Mouse (Mus musculus) yolk sac, embryonic 10.5 days (tissue): ENCODE measurements around the gene Tmem9b.

ENCODE experiments used
- DNase-seq: peaks from one replicate; pipeline ENCODE4 v3.0.0-alpha.2; 2017; ENCODE audit warnings: low spot score

The Tmem9b gene

GRCm38 (mm10) chr7:109752008-109752925 lies at the start of gene Tmem9b:
Gene Tmem9b, minus strand, starts transcription at chr7:109752875.
- DNase-seq, result peak; percentile 87

GRCm38 (mm10) chr7:109800626-109801025 lies 48.0 kb upstream of the Tmem9b start:
- DNase-seq, result no peak

- no peak for DNase-seq
Measured at GRCm38 (mm10) chr7:109799168-109799567, 46.5 kb upstream of the Tmem9b start.

DNA sequence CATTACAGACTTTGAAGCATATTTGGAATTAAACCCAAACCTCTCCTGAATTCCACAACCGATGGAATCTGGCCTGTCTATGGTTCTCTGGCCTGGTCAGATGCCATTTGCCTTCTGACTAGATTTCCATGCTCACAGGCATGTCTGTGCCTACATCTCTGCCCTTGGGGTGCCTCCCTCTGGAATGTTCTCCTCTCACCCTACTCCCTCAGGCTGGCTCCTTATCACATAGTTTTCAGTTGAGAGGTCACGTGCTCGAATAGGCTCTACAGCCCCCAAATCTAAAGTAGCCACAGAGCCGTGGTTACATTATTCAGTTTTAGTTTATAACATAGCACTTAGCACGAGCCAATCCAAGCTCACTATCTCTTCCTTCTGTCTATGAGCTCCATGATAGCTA lies 42.9 kb upstream of the Tmem9b start:
- no peak for DNase-seq

DNA sequence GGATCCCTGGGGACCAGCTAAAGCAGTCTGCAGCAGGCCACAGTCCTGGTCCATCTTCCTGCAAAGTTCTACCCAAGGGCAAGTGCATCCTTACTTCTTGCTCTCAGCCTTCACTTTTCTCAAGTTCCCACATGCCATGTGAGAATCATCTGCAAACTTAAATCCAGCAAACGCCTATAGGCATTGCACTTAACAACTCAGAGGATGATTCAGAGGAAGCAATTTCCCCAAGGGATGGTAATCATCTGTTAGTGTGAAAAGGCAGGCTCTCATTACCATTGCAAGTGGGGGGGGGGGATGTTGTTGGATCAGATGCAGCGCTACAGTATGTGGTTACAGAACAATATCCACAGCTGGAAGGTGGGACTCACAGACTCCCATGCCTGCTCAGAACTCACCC lies 41.9 kb upstream of the Tmem9b start:
- DNase-seq, result no peak

- peak; percentile 31 for DNase-seq
Measured at GRCm38 (mm10) chr7:109792759-109793158, 40.1 kb upstream of the Tmem9b start.

DNA sequence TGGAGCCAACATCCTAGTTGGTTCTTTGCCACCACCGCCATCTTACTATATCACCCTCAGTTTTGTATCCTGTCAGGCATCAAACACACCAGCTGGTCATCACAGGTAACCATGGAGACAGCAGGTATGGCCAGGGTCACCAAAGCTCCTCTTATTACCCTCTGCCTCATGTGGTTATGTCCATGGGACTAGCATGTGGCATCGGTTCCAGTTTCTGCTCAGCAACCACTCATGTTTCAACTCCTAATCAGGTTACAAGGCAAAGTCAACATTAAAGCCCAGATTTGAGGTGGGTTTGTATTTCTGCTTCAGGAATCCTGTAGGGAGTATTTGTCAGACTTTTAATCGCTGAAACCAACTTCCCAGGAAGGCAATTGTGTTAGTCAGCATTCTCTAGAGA lies 38.1 kb upstream of the Tmem9b start:
- DNase-seq, result no peak

- DNase-seq, result no peak
Measured at GRCm38 (mm10) chr7:109787860-109788259, 35.2 kb upstream of the Tmem9b start.

GRCm38 (mm10) chr7:109783281-109783680 lies 30.6 kb upstream of the Tmem9b start:
- DNase-seq, result no peak

- DNase-seq, result peak; percentile 85
Measured at GRCm38 (mm10) chr7:109781470-109782203, 29.0 kb upstream of the Tmem9b start, which contains the start of gene Nrip3. Gene Nrip3, minus strand, starts transcription at chr7:109782025.

- DNase-seq, result no peak
Measured at GRCm38 (mm10) chr7:109781087-109781469, 28.4 kb upstream of the Tmem9b start.

GRCm38 (mm10) chr7:109772251-109772650 lies 19.6 kb upstream of the Tmem9b start:
- DNase-seq, result no peak

GRCm38 (mm10) chr7:109768699-109769383 lies 16.2 kb upstream of the Tmem9b start:
- DNase-seq, result no peak

DNA sequence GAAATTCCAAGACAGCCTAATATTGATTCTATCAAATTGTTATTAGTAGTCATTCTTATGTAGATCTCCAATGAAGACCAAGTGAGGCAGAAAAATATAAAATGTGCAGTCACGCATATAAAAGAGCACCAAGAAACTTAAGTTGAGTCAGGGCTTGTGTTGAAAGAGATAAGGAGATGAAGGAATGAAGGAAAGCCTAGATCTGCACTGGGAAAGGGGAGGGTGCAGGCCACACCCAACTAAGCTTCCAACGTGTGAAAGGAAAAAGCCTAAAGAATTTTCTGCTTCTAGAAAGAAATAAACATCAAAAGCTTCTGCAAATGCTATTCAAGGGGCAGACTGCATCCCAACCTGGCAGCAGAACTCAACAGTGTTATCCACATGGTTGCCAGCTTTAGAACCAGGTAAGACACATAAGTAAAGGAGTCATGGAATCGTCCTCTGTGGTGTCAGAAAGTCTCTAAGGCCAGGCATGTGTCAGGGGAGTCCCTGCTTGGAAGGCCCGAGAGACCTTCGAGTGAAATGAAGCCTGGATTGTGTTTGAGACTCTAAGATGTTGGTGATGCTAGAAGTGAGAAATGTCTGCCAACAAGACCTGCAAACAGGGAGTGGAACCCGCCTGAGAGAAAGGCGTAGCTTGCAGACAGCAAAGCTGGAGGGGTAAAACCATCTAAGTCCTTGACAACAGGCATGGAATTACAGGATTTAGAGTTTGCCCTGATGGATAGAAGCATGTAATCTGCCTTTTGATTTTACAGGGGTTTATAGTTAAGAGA lies 15.1 kb upstream of the Tmem9b start:
- DNase-seq, result no peak

- no peak for DNase-seq
Measured at GRCm38 (mm10) chr7:109764009-109764408, 11.3 kb upstream of the Tmem9b start.

DNA sequence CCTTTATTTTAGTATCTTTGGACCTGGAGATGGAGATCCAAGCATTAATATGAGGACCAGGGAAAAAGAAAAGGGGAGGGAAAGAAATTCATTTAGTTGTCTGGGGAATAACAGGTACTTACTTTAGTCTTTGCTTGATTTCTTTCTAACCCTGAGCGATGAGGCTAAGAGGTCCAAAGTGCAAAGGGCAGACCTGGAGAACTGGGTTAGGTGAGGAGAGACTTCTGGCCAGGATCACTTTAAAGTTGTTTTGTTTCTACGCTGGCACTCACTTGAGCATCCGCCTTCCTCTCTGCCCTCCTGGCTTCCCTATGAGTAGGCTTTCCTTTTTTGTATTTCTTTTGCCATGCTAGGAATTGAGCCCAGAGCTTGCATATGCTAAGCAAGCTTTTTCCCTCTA lies 3.6 kb upstream of the Tmem9b start:
- DNase-seq, result peak; percentile 35

DNA sequence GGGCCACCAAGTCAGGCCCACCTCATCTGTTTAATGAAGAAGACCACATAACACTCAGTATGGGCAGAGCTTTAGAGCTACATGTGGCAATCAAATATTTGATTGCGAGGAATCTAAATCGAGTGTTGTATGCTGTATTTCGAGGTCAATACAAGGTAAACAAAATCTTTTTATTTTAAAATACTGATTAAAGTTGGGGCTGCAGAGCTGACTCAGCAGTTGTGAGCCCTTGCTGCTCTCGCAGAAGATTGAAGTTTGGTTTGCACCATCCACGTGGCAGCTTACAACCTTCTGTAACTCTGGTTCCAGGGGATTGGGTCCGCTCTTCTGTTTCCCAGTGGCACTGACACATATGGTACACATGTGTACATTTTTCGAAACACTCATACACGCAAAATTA lies 1.4 kb upstream of the Tmem9b start:
- DNase-seq, result no peak

- no peak for DNase-seq
Measured at GRCm38 (mm10) chr7:109751427-109752007, 1.2 kb downstream of the Tmem9b start.

GRCm38 (mm10) chr7:109747747-109748146 lies 4.9 kb downstream of the Tmem9b start:
- no peak for DNase-seq

DNA sequence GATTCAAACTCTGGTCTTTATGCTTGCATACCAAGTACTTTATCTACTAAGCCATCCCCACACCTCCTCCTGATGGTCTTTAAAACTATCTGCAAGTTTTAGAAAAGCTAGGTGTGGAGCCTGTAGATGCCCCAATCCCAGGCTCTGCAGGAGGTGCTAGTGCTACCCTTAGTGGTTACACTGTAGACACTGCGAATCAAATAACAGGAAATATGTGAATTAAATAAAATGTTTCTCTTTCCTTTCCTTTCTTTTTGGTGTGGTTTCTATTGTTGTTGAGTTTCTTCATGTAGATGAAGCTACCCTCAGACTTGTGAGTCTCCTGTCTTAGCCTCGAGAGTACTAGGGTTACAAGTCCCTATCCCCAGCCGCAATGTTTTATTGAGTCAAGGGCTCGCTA lies 11.0 kb downstream of the Tmem9b start:
- DNase-seq, result no peak

DNA sequence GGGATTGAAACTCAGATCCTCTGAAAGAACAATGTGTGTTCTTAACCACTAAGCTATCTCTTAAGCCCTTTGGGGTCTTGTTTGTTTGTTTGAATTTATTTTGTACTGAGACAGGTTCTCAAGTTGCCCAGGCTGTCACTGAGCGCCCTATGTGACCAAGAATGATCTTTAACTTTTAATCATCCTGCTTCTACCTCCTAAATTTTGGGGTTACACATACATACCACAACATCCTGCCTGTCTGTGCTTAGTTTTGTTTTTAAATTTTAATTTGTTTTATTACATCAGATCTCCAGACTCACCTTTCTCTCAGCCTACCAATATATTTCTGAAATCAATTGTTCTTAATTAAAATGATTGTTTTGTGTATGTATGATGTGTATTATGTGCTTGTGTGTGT lies 11.6 kb downstream of the Tmem9b start:
- DNase-seq, result no peak
